Mouse (Mus musculus) bone marrow macrophage, adult 2 months (primary cell): Measurements from ENCODE around the gene Ccdc114. TPM values are rescaled to one million over a fixed set of nuclear protein-coding genes. Genes with fewer than 3 reads are reported as not detected.

Experiments
- H3K27ac ChIP-seq: 2 replicates; pipeline ENCODE4 v1.5.1; 2012; ENCODE audit warnings: low read depth, low read length; ENCODE audit not compliant: insufficient read depth
- H3K4me1 ChIP-seq: 2 replicates; pipeline ENCODE4 v1.6.1; 2012; ENCODE audit warnings: low read length; ENCODE audit not compliant: control insufficient read depth, insufficient read depth
- H3K4me3 ChIP-seq: 2 replicates; pipeline ENCODE4 v1.5.1; 2012; ENCODE audit warnings: mild to moderate bottlenecking, low read length, moderate library complexity; ENCODE audit not compliant: insufficient read depth
- CTCF ChIP-seq: IDR thresholded peaks from 2 replicates; pipeline ENCODE4 v1.5.1; 2012; ENCODE audit warnings: low read depth, mild to moderate bottlenecking, low read length, moderate library complexity
- POLR2A ChIP-seq: IDR thresholded peaks from 2 replicates; pipeline ENCODE4 v1.6.1; 2012; ENCODE audit warnings: mild to moderate bottlenecking, low read depth, low read length, borderline replicate concordance
- polyA plus RNA-seq: library from polyadenylated mRNA; stranded (reverse); fragments of >200 nt; gene quantifications from 2 replicates; pipeline ENCODE4 v1.2.4, GENCODE M21; 2012; ENCODE audit not compliant: missing spikeins, insufficient read depth, insufficient read length

Ccdc114 gene
- polyA plus RNA-seq, 1 experiment: 3.9 TPM

GRCm38 (mm10) chr7:45981612-45982011 lies 57.7 kb downstream of the Ccdc114 start:
- Histone ChIP-seq H3K4me3 (no peak overlapping the region), H3K27ac (no peak overlapping the region), H3K4me1 (no peaks in the 10 kb centered on the region)
- TF ChIP-seq POLR2A: no peak
- TF ChIP-seq CTCF: no peak

GRCm38 (mm10) chr7:45986893-45987292 lies 63.0 kb downstream of the Ccdc114 start:
- no peak overlapping the region for H3K27ac ChIP-seq

GRCm38 (mm10) chr7:45988344-45988743 lies 64.5 kb downstream of the Ccdc114 start:
- no peak for TF ChIP-seq POLR2A
- TF ChIP-seq CTCF: no peak
- H3K4me3 ChIP-seq: no peak overlapping the region
- peaks cover 3% of the 10 kb centered on the region for H3K4me1 ChIP-seq
- H3K27ac ChIP-seq: no peak overlapping the region

More at GRCm38 (mm10) chr7:45986893-45987292, 63.0 kb downstream of the Ccdc114 start:
- H3K4me3 ChIP-seq: no peak overlapping the region
- H3K4me1 ChIP-seq: no peaks in the 10 kb centered on the region
- TF ChIP-seq POLR2A (no peak), CTCF (no peak)

GRCm38 (mm10) chr7:45992470-45992869 lies 68.6 kb downstream of the Ccdc114 start:
- TF ChIP-seq POLR2A: no peak
- no peak for TF ChIP-seq CTCF
- Histone ChIP-seq H3K27ac (no peak overlapping the region), H3K4me3 (no peak overlapping the region), H3K4me1 (peaks cover 3% of the 10 kb centered on the region)

Other genes with a start within 250 kb of the Ccdc114 start
- gene Ntn5, start 240.1 kb upstream of the Ccdc114 start, polyA plus RNA-seq: not detected in 2 replicates
- not detected in 2 replicates for gene Sec1, start 229.7 kb upstream of the Ccdc114 start, polyA plus RNA-seq
- gene Car11, start 224.2 kb upstream of the Ccdc114 start, polyA plus RNA-seq: 1.3 and 1.9 TPM in 2 replicates
- 85.2 and 85.6 TPM in 2 replicates for gene Dbp, start 219.0 kb upstream of the Ccdc114 start, polyA plus RNA-seq
- 802 and 833 TPM in 2 replicates for gene Rpl18, start 208.6 kb upstream of the Ccdc114 start, polyA plus RNA-seq
- 51.2 and 56.1 TPM in 2 replicates for gene Sphk2, start 206.1 kb upstream of the Ccdc114 start, polyA plus RNA-seq
- not detected in 2 replicates for gene Fam83e, start 202.9 kb upstream of the Ccdc114 start, polyA plus RNA-seq
- not detected in 2 replicates for gene Spaca4, start 198.3 kb upstream of the Ccdc114 start, polyA plus RNA-seq
- gene Lmtk3, start 140.3 kb upstream of the Ccdc114 start, polyA plus RNA-seq: 0.16 TPM in 1 of 2 replicates, not detected in the other
- gene Sult2b1, start 139.4 kb upstream of the Ccdc114 start, polyA plus RNA-seq: 1.5 TPM in 1 of 2 replicates, not detected in the other
- gene Cyth2, start 109.5 kb upstream of the Ccdc114 start, polyA plus RNA-seq: 63.7 and 68.8 TPM in 2 replicates
- not detected in 2 replicates for gene Kcnj14, start 99.3 kb upstream of the Ccdc114 start, polyA plus RNA-seq
- 4.4 and 4.9 TPM in 2 replicates for gene Grwd1, start 93.1 kb upstream of the Ccdc114 start, polyA plus RNA-seq
- gene Kdelr1, start 51.3 kb upstream of the Ccdc114 start, polyA plus RNA-seq: 169 and 174 TPM in 2 replicates
- 0.24 and 0.34 TPM in 2 replicates for gene Grin2d, start 45.7 kb upstream of the Ccdc114 start, polyA plus RNA-seq
- 1.1 TPM in 1 of 2 replicates, not detected in the other for gene Syngr4, start 27.4 kb upstream of the Ccdc114 start, polyA plus RNA-seq
- gene Tmem143, start 27.1 kb upstream of the Ccdc114 start, polyA plus RNA-seq: 15.1 and 18.9 TPM in 2 replicates
- gene Emp3, start 2.7 kb upstream of the Ccdc114 start, polyA plus RNA-seq: 635 and 697 TPM in 2 replicates
- not detected in 2 replicates for gene Abcc6, start 106.2 kb downstream of the Ccdc114 start, polyA plus RNA-seq
- 15.6 and 16.8 TPM in 2 replicates for gene Nomo1, start 109.6 kb downstream of the Ccdc114 start, polyA plus RNA-seq
- gene Kcnj11, start 176.7 kb downstream of the Ccdc114 start, polyA plus RNA-seq: not detected in 2 replicates